Mouse (Mus musculus) limb, embryonic 11.5 days (tissue): ENCODE results near the gene Lilr4b. TPM values are rescaled to one million over a fixed set of nuclear protein-coding genes. Genes with fewer than 3 reads are reported as not detected.

ENCODE experiments used
- polyA plus RNA-seq: library from polyadenylated mRNA; unstranded; fragments of >200 nt; fragmentation: Nextera tagmentation; extraction: Ambion mirVana; gene quantifications from 2 replicates; pipeline ENCODE4 v1.2.1, GENCODE M21; 2014

Gene Lilr4b
- polyA plus RNA-seq, 1 experiment from 2014 or later, result not detected

Other genes starting within 250 kb of the Lilr4b start
- 0.79 TPM in 1 of 2 replicates, not detected in the other for gene Gm49339, start within 50 bp of the Lilr4b start, polyA plus RNA-seq
- 0.36 and 0.37 TPM in 2 replicates for gene Lilrb4a, start 10.3 kb downstream of the Lilr4b start, polyA plus RNA-seq
- gene Fam162b, start 109.9 kb downstream of the Lilr4b start, polyA plus RNA-seq, result 0.43 TPM in 1 of 2 replicates, not detected in the other
- not detected in 2 replicates for gene Gprc6a, start 150.8 kb downstream of the Lilr4b start, polyA plus RNA-seq
- not detected in 2 replicates for gene Rfx6, start 197.1 kb downstream of the Lilr4b start, polyA plus RNA-seq